Mouse (Mus musculus) E14TG2a.4 (cell line): ENCODE data around the gene Tob1.

Experiments
- CTCF ChIP-seq: conservative IDR thresholded peaks from 2 replicates; pipeline ENCODE4 v1.5.1; 2014; ENCODE audit warnings: low read length
- NANOG ChIP-seq: IDR thresholded peaks from 2 replicates; pipeline ENCODE4 v1.6.1; 2014; ENCODE audit warnings: borderline replicate concordance, low read length, mixed read lengths

DNA sequence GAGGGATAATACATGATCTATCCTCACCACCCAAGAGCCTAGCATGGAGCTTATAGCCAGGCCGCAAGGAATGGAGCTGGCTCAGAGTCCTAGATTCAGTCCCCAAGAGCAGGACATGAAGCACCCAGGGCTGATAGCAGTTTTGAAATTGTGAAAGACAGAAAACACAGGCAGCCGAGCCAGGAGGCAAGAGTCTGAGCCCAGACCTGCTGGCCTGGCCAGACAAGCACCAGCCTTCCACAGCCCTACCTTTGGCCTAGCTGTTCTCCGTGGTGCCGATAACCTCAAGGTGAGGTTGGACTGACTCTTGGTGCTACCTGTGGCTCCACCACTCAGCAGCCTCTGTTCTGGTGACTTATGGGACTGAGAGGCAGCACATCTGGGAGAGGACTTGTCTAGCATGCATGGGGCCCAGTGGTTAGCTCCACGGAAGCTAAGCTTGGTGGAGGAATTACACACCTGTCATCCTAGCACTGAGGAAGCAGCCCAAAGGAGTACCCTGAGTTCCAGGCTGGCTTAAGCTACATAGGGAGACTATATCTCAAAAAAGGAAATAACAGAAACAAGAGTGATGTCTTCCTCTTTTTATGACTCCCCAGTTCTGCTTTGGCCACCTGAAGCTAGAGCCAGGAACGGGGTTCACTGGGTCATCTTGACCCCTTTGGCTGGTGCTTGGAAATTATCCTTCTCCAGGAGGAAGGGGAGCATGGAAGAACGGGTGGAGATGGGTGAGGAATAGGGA lies 12.7 kb upstream of the Tob1 start:
- TF ChIP-seq CTCF: no peak
- no peak for TF ChIP-seq NANOG
